Mouse (Mus musculus): ENCODE results near the gene Necab3. TPM values are rescaled to one million over a fixed set of nuclear protein-coding genes. Genes with fewer than 3 reads are reported as not detected.

Gene Necab3
- total and polyA plus RNA-seq, 3 experiments = 6.8 to 13.0 (median 11.6) TPM

- TF ChIP-seq POLR2AphosphoS5 (IDR thresholded peaks at IDR 0.05; ENCODE audit: insufficient replicate concordance, low read depth, low read length) (no peak), TAL1 (conservative IDR thresholded peaks at IDR 0.05; ENCODE audit: low read depth, low read length) (no peak), CTCF (IDR thresholded peaks at IDR 0.05; ENCODE audit: low read depth, low read length) (no peak), GATA1 (IDR thresholded peaks at IDR 0.05; ENCODE audit: borderline replicate concordance, low read length) (no peak), GATA2 (IDR thresholded peaks at IDR 0.05; ENCODE audit: borderline replicate concordance, low read depth, low read length) (no peak)
- H3K36me3 ChIP-seq (replicated peaks) = peaks cover 94% of the 10 kb centered on the region
- no peaks in the 10 kb centered on the region for H3K27me3 ChIP-seq (ENCODE audit: insufficient read depth, low read length)
- no peak overlapping the region for H3K4me3 ChIP-seq (ENCODE audit: low read depth, low read length)
- H3K9me3 ChIP-seq (replicated peaks) = no peaks in the 10 kb centered on the region
- ATAC-seq (ENCODE audit: extremely low read depth, insufficient number of reproducible peaks, low FRiP score, poor library complexity, severe bottlenecking) (no peak), DNase-seq (ENCODE audit: low spot score) (no peak)
- peaks cover 25% of the 10 kb centered on the region for H3K4me1 ChIP-seq (ENCODE audit: insufficient read depth, low read depth, low read length)
Measured at GRCm38 (mm10) chr2:154541630-154542029, 17.1 kb downstream of the Necab3 start.

GRCm38 (mm10) chr2:154539720-154540119, 19.0 kb downstream of the Necab3 start:
- no peak overlapping the region for H3K4me3 ChIP-seq (ENCODE audit: low read depth, low read length)
- DNase-seq (ENCODE audit: low spot score) (no peak), ATAC-seq (ENCODE audit: extremely low read depth, insufficient number of reproducible peaks, low FRiP score, poor library complexity, severe bottlenecking) (no peak)
- H3K9me3 ChIP-seq (replicated peaks) = no peaks in the 10 kb centered on the region
- H3K36me3 ChIP-seq (replicated peaks) = peaks cover 93% of the 10 kb centered on the region
- H3K27me3 ChIP-seq (ENCODE audit: insufficient read depth, low read length) = no peaks in the 10 kb centered on the region
- peaks cover 26% of the 10 kb centered on the region for H3K4me1 ChIP-seq (ENCODE audit: insufficient read depth, low read depth, low read length)
- no peak for TF ChIP-seq GATA2 (IDR thresholded peaks at IDR 0.05; ENCODE audit: borderline replicate concordance, low read depth, low read length)
- TF ChIP-seq GATA1 (IDR thresholded peaks at IDR 0.05; ENCODE audit: borderline replicate concordance, low read length) = no peak
- TF ChIP-seq TAL1 (conservative IDR thresholded peaks at IDR 0.05; ENCODE audit: low read depth, low read length) = no peak
- peak; percentile 37 for TF ChIP-seq CTCF (IDR thresholded peaks at IDR 0.05; ENCODE audit: low read depth, low read length)

GRCm38 (mm10) chr2:154538710-154539109, 20.0 kb downstream of the Necab3 start:
- no peak overlapping the region for H3K4me3 ChIP-seq (ENCODE audit: low read depth, low read length)
- DNase-seq (ENCODE audit: low spot score) = peak; percentile 18
- peak; percentile 28; the same call in 1 of the 2 replicates for ATAC-seq (ENCODE audit: extremely low read depth, insufficient number of reproducible peaks, low FRiP score, poor library complexity, severe bottlenecking)
- peaks cover 27% of the 10 kb centered on the region for H3K4me1 ChIP-seq (ENCODE audit: insufficient read depth, low read depth, low read length)
- no peaks in the 10 kb centered on the region for H3K9me3 ChIP-seq (replicated peaks)
- no peak for TF ChIP-seq TAL1 (conservative IDR thresholded peaks at IDR 0.05; ENCODE audit: low read depth, low read length)
- no peak for TF ChIP-seq POLR2AphosphoS5 (IDR thresholded peaks at IDR 0.05; ENCODE audit: insufficient replicate concordance, low read depth, low read length)
- TF ChIP-seq GATA2 (IDR thresholded peaks at IDR 0.05; ENCODE audit: borderline replicate concordance, low read depth, low read length) = no peak
- no peak for TF ChIP-seq CTCF (IDR thresholded peaks at IDR 0.05; ENCODE audit: low read depth, low read length)
- TF ChIP-seq GATA1 (IDR thresholded peaks at IDR 0.05; ENCODE audit: borderline replicate concordance, low read length) = no peak
- H3K27me3 ChIP-seq (ENCODE audit: insufficient read depth, low read length) = no peaks in the 10 kb centered on the region
- peaks cover 91% of the 10 kb centered on the region for H3K36me3 ChIP-seq (replicated peaks)

- H3K36me3 ChIP-seq (replicated peaks) = peaks cover 89% of the 10 kb centered on the region
- no peaks in the 10 kb centered on the region for H3K9me3 ChIP-seq (replicated peaks)
- H3K4me3 ChIP-seq (ENCODE audit: low read depth, low read length) = no peak overlapping the region
- ATAC-seq (ENCODE audit: extremely low read depth, insufficient number of reproducible peaks, low FRiP score, poor library complexity, severe bottlenecking) (no peak), DNase-seq (ENCODE audit: low spot score) (no peak)
- peaks cover 27% of the 10 kb centered on the region for H3K4me1 ChIP-seq (ENCODE audit: insufficient read depth, low read depth, low read length)
- no peaks in the 10 kb centered on the region for H3K27me3 ChIP-seq (ENCODE audit: insufficient read depth, low read length)
- TF ChIP-seq GATA2 (IDR thresholded peaks at IDR 0.05; ENCODE audit: borderline replicate concordance, low read depth, low read length) = no peak
- TF ChIP-seq TAL1 (conservative IDR thresholded peaks at IDR 0.05; ENCODE audit: low read depth, low read length) = no peak
- TF ChIP-seq POLR2AphosphoS5 (IDR thresholded peaks at IDR 0.05; ENCODE audit: insufficient replicate concordance, low read depth, low read length) = no peak; the same call in 1 of the 2 replicates
- no peak for TF ChIP-seq CTCF (IDR thresholded peaks at IDR 0.05; ENCODE audit: low read depth, low read length)
- no peak for TF ChIP-seq GATA1 (IDR thresholded peaks at IDR 0.05; ENCODE audit: borderline replicate concordance, low read length)
Measured at GRCm38 (mm10) chr2:154538310-154538709, 20.4 kb downstream of the Necab3 start.

- peaks cover 87% of the 10 kb centered on the region for H3K36me3 ChIP-seq (replicated peaks)
- no peaks in the 10 kb centered on the region for H3K9me3 ChIP-seq (replicated peaks)
- no peak overlapping the region for H3K4me3 ChIP-seq (ENCODE audit: low read depth, low read length)
- TF ChIP-seq GATA1 (IDR thresholded peaks at IDR 0.05; ENCODE audit: borderline replicate concordance, low read length) (no peak), POLR2AphosphoS5 (IDR thresholded peaks at IDR 0.05; ENCODE audit: insufficient replicate concordance, low read depth, low read length) (no peak), TAL1 (conservative IDR thresholded peaks at IDR 0.05; ENCODE audit: low read depth, low read length) (no peak), GATA2 (IDR thresholded peaks at IDR 0.05; ENCODE audit: borderline replicate concordance, low read depth, low read length) (no peak), CTCF (IDR thresholded peaks at IDR 0.05; ENCODE audit: low read depth, low read length) (no peak)
- no peak for DNase-seq (ENCODE audit: low spot score)
- no peak for ATAC-seq (ENCODE audit: extremely low read depth, insufficient number of reproducible peaks, low FRiP score, poor library complexity, severe bottlenecking)
- H3K27me3 ChIP-seq (ENCODE audit: insufficient read depth, low read length) = no peaks in the 10 kb centered on the region
- peaks cover 24% of the 10 kb centered on the region for H3K4me1 ChIP-seq (ENCODE audit: insufficient read depth, low read depth, low read length)
Measured at GRCm38 (mm10) chr2:154534704-154535270, 23.9 kb downstream of the Necab3 start.

GRCm38 (mm10) chr2:154532888-154533287, 25.8 kb downstream of the Necab3 start:
- Histone ChIP-seq H3K4me1 (ENCODE audit: insufficient read depth, low read depth, low read length) (peaks cover 9% of the 10 kb centered on the region; the same call in 1 of the 2 replicates), H3K36me3 (replicated peaks) (peaks cover 85% of the 10 kb centered on the region), H3K27me3 (ENCODE audit: insufficient read depth, low read length) (no peaks in the 10 kb centered on the region), H3K4me3 (ENCODE audit: low read depth, low read length) (no peak overlapping the region), H3K9me3 (replicated peaks) (no peaks in the 10 kb centered on the region)
- DNase-seq (ENCODE audit: low spot score) = no peak
- ATAC-seq (ENCODE audit: extremely low read depth, insufficient number of reproducible peaks, low FRiP score, poor library complexity, severe bottlenecking) = no peak
- no peak for TF ChIP-seq TAL1 (conservative IDR thresholded peaks at IDR 0.05; ENCODE audit: low read depth, low read length)
- TF ChIP-seq POLR2AphosphoS5 (IDR thresholded peaks at IDR 0.05; ENCODE audit: insufficient replicate concordance, low read depth, low read length) = no peak
- TF ChIP-seq GATA1 (IDR thresholded peaks at IDR 0.05; ENCODE audit: borderline replicate concordance, low read length) = no peak
- TF ChIP-seq GATA2 (IDR thresholded peaks at IDR 0.05; ENCODE audit: borderline replicate concordance, low read depth, low read length) = no peak
- no peak for TF ChIP-seq CTCF (IDR thresholded peaks at IDR 0.05; ENCODE audit: low read depth, low read length)
